Mouse (Mus musculus): ENCODE results near the gene Scd1. TPM values are rescaled to one million over a fixed set of nuclear protein-coding genes. Genes with fewer than 3 reads are reported as not detected.
A peak's percentile ranks its signal among the peaks of the same experiment; 100 is the strongest.

The Scd1 gene
- polyA plus RNA-seq, 1 experiment from 2014 or later = 4.4 TPM

GRCm38 (mm10) chr19:44382682-44383321 lies 24.9 kb downstream of the Scd1 start:
- Histone ChIP-seq H3K4me3 (ENCODE audit: low read depth, low read length) (no peak overlapping the region), H3K27ac (ENCODE audit: low read depth) (no peak overlapping the region), H3K4me1 (replicated peaks; ENCODE audit: control insufficient read depth, insufficient read depth, low read length) (0 out of 2 replicates have a peak, but pooled peaks cover 4% of the 10 kb centered on the region), H3K9me3 (ENCODE audit: control insufficient read depth, low read length) (no peaks in the 10 kb centered on the region), H3K9ac (ENCODE audit: low read length) (no peak overlapping the region), H3K27me3 (replicated peaks; ENCODE audit: control insufficient read depth, insufficient read depth, low read length) (no peaks in the 10 kb centered on the region), H3K36me3 (ENCODE audit: control insufficient read depth, insufficient read depth, low read length) (no peaks in the 10 kb centered on the region), H3K4me2 (ENCODE audit: low read length) (no peak overlapping the region)
- no peak for DNase-seq (ENCODE audit: low spot score)
- ATAC-seq (replicated peaks; ENCODE audit: low FRiP score, low TSS enrichment, low read depth) = no peak
- WGBS = 83% methylated on average over 12 of the region's 12 CpGs

DNA sequence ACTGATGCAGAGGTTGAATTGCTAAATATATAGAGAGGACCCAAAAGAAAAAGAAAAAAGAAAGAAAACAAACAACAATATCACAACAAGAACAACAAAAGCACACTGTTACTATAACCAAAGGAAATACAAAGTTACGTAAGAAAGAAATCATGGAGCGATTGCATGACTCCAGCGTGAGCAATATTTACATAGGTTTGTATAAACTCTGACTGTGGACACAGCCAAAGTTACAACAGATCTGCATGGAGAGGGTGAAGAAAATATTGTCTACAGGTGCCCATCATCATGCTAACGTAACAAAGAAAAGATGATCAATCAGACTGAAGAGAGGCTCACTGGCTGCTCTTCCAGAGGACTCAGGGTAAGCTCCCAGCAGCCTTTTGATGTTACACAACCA lies 27.6 kb downstream of the Scd1 start:
- DNase-seq (ENCODE audit: low spot score) (no peak), ATAC-seq (replicated peaks; ENCODE audit: low FRiP score, low TSS enrichment, low read depth) (no peak)
- no peak overlapping the region for H3K4me3 ChIP-seq (ENCODE audit: low read depth, low read length)
- H3K27ac ChIP-seq (ENCODE audit: low read depth) = no peak overlapping the region
- no peaks in the 10 kb centered on the region for H3K36me3 ChIP-seq (ENCODE audit: control insufficient read depth, insufficient read depth, low read length)
- WGBS = 73% methylated on average over 4 of the region's 4 CpGs
- H3K27me3 ChIP-seq (replicated peaks; ENCODE audit: control insufficient read depth, insufficient read depth, low read length) = no peaks in the 10 kb centered on the region
- 0 out of 2 replicates have a peak, but pooled peaks cover 3% of the 10 kb centered on the region for H3K4me1 ChIP-seq (replicated peaks; ENCODE audit: control insufficient read depth, insufficient read depth, low read length)
- no peak overlapping the region for H3K9ac ChIP-seq (ENCODE audit: low read length)
- H3K9me3 ChIP-seq (ENCODE audit: control insufficient read depth, low read length) = no peaks in the 10 kb centered on the region
- H3K4me2 ChIP-seq (ENCODE audit: low read length) = no peak overlapping the region

DNA sequence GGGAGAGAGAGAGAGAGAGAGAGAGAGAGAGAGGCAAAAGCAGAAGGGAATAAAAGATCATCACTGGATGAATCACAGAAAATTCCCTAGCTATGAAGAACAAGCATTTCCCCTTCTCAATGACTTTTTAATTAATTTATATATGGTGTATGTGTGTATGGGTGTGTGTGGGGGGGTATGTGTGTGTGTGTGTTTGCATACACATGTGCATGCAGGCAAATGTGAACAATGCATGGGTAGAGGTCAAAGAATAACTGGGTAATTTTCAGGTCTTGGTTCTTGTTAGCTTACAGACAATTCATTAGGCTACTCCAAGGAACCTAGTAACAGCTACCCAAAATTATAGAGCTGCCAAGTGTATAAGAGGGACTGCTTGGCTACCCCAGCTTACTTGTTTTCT lies 28.6 kb downstream of the Scd1 start:
- H3K4me2 ChIP-seq (ENCODE audit: low read length) = no peak overlapping the region
- no peaks in the 10 kb centered on the region for H3K9me3 ChIP-seq (ENCODE audit: control insufficient read depth, low read length)
- H3K36me3 ChIP-seq (ENCODE audit: control insufficient read depth, insufficient read depth, low read length) = no peaks in the 10 kb centered on the region
- H3K4me1 ChIP-seq (replicated peaks; ENCODE audit: control insufficient read depth, insufficient read depth, low read length) = 0 out of 2 replicates have a peak, but pooled peaks cover 3% of the 10 kb centered on the region
- no peak overlapping the region for H3K4me3 ChIP-seq (ENCODE audit: low read depth, low read length)
- DNase-seq (ENCODE audit: low spot score) (no peak), ATAC-seq (replicated peaks; ENCODE audit: low FRiP score, low TSS enrichment, low read depth) (no peak)
- H3K9ac ChIP-seq (ENCODE audit: low read length) = no peak overlapping the region
- H3K27me3 ChIP-seq (replicated peaks; ENCODE audit: control insufficient read depth, insufficient read depth, low read length) = no peaks in the 10 kb centered on the region
- no peak overlapping the region for H3K27ac ChIP-seq (ENCODE audit: low read depth)

- no peaks in the 10 kb centered on the region for H3K36me3 ChIP-seq (ENCODE audit: control insufficient read depth, insufficient read depth, low read length)
- no peak overlapping the region for H3K9ac ChIP-seq (ENCODE audit: low read length)
- H3K9me3 ChIP-seq (ENCODE audit: control insufficient read depth, low read length) = no peaks in the 10 kb centered on the region
- no peak overlapping the region for H3K4me2 ChIP-seq (ENCODE audit: low read length)
- DNase-seq (ENCODE audit: low spot score) = no peak
- H3K4me3 ChIP-seq (ENCODE audit: low read depth, low read length) = no peak overlapping the region
- no peak overlapping the region for H3K27ac ChIP-seq (ENCODE audit: low read depth)
- 0 out of 2 replicates have a peak, but pooled peaks cover 3% of the 10 kb centered on the region for H3K4me1 ChIP-seq (replicated peaks; ENCODE audit: control insufficient read depth, insufficient read depth, low read length)
- H3K27me3 ChIP-seq (replicated peaks; ENCODE audit: control insufficient read depth, insufficient read depth, low read length) = no peaks in the 10 kb centered on the region
- peak; percentile 64; the same call in 1 of the 2 replicates for ATAC-seq (replicated peaks; ENCODE audit: low FRiP score, low TSS enrichment, low read depth)
- 47% methylated on average over 4 of the region's 5 CpGs for WGBS
These were observed 29.9 kb downstream of the Scd1 start for GRCm38 (mm10) chr19:44377629-44378375.

DNA sequence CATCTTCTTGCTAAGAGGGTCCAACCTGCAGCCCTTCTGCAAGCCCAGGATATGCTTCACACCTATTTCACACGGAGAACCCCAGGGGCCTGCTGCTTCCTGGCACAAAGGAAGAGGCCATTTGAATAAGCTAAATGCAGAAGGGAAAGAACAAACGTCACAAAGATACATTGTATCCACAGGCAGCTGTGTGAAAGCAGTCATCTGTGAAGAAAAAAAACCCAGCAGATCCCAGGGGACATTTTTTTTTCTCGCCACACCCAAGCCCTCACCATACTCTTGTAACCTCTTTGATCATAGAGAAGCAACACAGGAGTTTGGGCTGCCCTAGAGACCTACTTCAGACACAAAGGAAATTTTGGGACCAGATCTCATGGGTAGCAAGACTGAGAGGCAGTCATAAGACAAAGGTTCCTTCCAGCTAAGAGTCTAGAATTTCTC lies 31.1 kb downstream of the Scd1 start:
- H3K4me2 ChIP-seq (ENCODE audit: low read length) = no peak overlapping the region
- no peaks in the 10 kb centered on the region for H3K36me3 ChIP-seq (ENCODE audit: control insufficient read depth, insufficient read depth, low read length)
- no peak overlapping the region for H3K9ac ChIP-seq (ENCODE audit: low read length)
- H3K9me3 ChIP-seq (ENCODE audit: control insufficient read depth, low read length) = no peaks in the 10 kb centered on the region
- no peak for DNase-seq (ENCODE audit: low spot score)
- H3K27ac ChIP-seq (ENCODE audit: low read depth) = no peak overlapping the region
- no peak overlapping the region for H3K4me3 ChIP-seq (ENCODE audit: low read depth, low read length)
- H3K27me3 ChIP-seq (replicated peaks; ENCODE audit: control insufficient read depth, insufficient read depth, low read length) = no peaks in the 10 kb centered on the region
- 0 out of 2 replicates have a peak, but pooled peaks cover 3% of the 10 kb centered on the region for H3K4me1 ChIP-seq (replicated peaks; ENCODE audit: control insufficient read depth, insufficient read depth, low read length)
- 37% methylated on average over 3 of the region's 3 CpGs for WGBS
- ATAC-seq (replicated peaks; ENCODE audit: low FRiP score, low TSS enrichment, low read depth) = no peak

DNA sequence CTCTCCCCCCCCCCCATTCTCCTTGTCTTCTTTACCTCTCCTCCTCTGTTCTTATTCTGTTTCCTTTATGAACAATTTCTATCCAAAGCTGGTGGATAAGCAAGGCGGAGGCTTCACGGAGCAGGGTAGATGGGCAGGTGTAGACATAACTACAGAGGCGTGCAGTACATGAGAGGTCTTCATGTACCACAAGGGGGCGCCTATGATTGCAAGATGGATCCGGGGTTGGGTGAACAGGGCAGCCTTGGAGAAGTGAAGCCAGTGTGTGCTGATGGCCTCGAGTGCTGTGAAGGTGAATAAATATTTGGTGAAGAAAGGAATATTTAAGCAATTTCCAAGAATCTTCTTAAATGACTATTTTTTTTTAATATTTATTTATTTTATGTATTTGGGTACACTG lies 34.7 kb downstream of the Scd1 start:
- ATAC-seq (replicated peaks; ENCODE audit: low FRiP score, low TSS enrichment, low read depth) = peak; percentile 89

GRCm38 (mm10) chr19:44370231-44370630 lies 37.4 kb downstream of the Scd1 start:
- no peaks in the 10 kb centered on the region for H3K4me1 ChIP-seq (replicated peaks; ENCODE audit: control insufficient read depth, insufficient read depth, low read length)
- DNase-seq (ENCODE audit: low spot score) = no peak
- no peak overlapping the region for H3K4me2 ChIP-seq (ENCODE audit: low read length)
- no peaks in the 10 kb centered on the region for H3K9me3 ChIP-seq (ENCODE audit: control insufficient read depth, low read length)
- 71% methylated on average over 5 of the region's 5 CpGs for WGBS
- no peak overlapping the region for H3K4me3 ChIP-seq (ENCODE audit: low read depth, low read length)
- H3K36me3 ChIP-seq (ENCODE audit: control insufficient read depth, insufficient read depth, low read length) = no peaks in the 10 kb centered on the region
- no peaks in the 10 kb centered on the region for H3K27me3 ChIP-seq (replicated peaks; ENCODE audit: control insufficient read depth, insufficient read depth, low read length)
- H3K9ac ChIP-seq (ENCODE audit: low read length) = no peak overlapping the region
- ATAC-seq (replicated peaks; ENCODE audit: low FRiP score, low TSS enrichment, low read depth) = no peak
- no peak overlapping the region for H3K27ac ChIP-seq (ENCODE audit: low read depth)

More for the DNA sequence above, 34.7 kb downstream of the Scd1 start:
- no peaks in the 10 kb centered on the region for H3K9me3 ChIP-seq (ENCODE audit: control insufficient read depth, low read length)
- H3K27ac ChIP-seq (ENCODE audit: low read depth) = no peak overlapping the region
- H3K4me3 ChIP-seq (ENCODE audit: low read depth, low read length) = no peak overlapping the region
- 0 out of 2 replicates have a peak, but pooled peaks cover 2% of the 10 kb centered on the region for H3K4me1 ChIP-seq (replicated peaks; ENCODE audit: control insufficient read depth, insufficient read depth, low read length)
- H3K27me3 ChIP-seq (replicated peaks; ENCODE audit: control insufficient read depth, insufficient read depth, low read length) = no peaks in the 10 kb centered on the region
- H3K9ac ChIP-seq (ENCODE audit: low read length) = no peak overlapping the region
- no peak overlapping the region for H3K4me2 ChIP-seq (ENCODE audit: low read length)
- WGBS = 20% methylated on average over 6 of the region's 6 CpGs
- H3K36me3 ChIP-seq (ENCODE audit: control insufficient read depth, insufficient read depth, low read length) = no peaks in the 10 kb centered on the region
- DNase-seq (ENCODE audit: low spot score) = peak; percentile 73

GRCm38 (mm10) chr19:44369371-44369770 lies 38.3 kb downstream of the Scd1 start:
- H3K27me3 ChIP-seq (replicated peaks; ENCODE audit: control insufficient read depth, insufficient read depth, low read length) = no peaks in the 10 kb centered on the region
- no peak overlapping the region for H3K27ac ChIP-seq (ENCODE audit: low read depth)
- H3K36me3 ChIP-seq (ENCODE audit: control insufficient read depth, insufficient read depth, low read length) = no peaks in the 10 kb centered on the region
- no peak overlapping the region for H3K4me2 ChIP-seq (ENCODE audit: low read length)
- no peak overlapping the region for H3K9ac ChIP-seq (ENCODE audit: low read length)
- ATAC-seq (replicated peaks; ENCODE audit: low FRiP score, low TSS enrichment, low read depth) (no peak), DNase-seq (ENCODE audit: low spot score) (no peak)
- no peaks in the 10 kb centered on the region for H3K9me3 ChIP-seq (ENCODE audit: control insufficient read depth, low read length)
- H3K4me3 ChIP-seq (ENCODE audit: low read depth, low read length) = no peak overlapping the region
- H3K4me1 ChIP-seq (replicated peaks; ENCODE audit: control insufficient read depth, insufficient read depth, low read length) = no peaks in the 10 kb centered on the region
- WGBS = 81% methylated on average over 8 of the region's 8 CpGs
